Mouse (Mus musculus): ENCODE results near the gene Uba3. TPM values are rescaled to one million over a fixed set of nuclear protein-coding genes. Genes with fewer than 3 reads are reported as not detected.

Uba3 gene
- polyA plus RNA-seq, 1 experiment from 2014 or later: 88.0 TPM

DNA sequence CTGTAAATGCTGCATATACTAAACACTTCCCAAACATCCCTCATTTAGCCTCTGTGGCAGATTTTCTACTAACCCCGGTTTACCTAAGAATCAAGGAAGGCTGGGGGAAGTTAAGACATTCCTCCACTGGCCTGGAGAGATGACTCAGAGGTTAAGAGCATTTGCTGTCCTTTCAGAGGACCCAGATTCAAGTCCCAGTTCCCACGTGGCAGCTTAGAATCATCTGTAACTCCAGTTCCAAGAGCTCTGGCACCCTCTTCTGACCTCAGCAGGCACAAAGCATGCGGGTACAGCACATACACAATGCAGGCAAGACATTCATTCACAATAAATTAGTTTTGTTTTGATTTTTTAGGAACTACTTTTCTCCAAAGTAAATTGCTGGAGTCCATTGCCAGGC, 3.8 kb upstream of the Uba3 start:
- H3K27ac ChIP-seq (replicated peaks): no peak overlapping the region
- H3K4me1 ChIP-seq (replicated peaks): peaks cover 43% of the 10 kb centered on the region
- H3K27me3 ChIP-seq: no peaks in the 10 kb centered on the region
- ATAC-seq (ENCODE audit: low read depth): no peak
- no peaks in the 10 kb centered on the region for H3K36me3 ChIP-seq
- H3K9me3 ChIP-seq: no peaks in the 10 kb centered on the region
- H3K9ac ChIP-seq: no peak overlapping the region
- H3K4me2 ChIP-seq: no peak overlapping the region
- 47% methylated on average over 3 of the region's 3 CpGs for WGBS
- no peak overlapping the region for H3K4me3 ChIP-seq

GRCm38 (mm10) chr6:97208406-97208805, 3.0 kb upstream of the Uba3 start:
- Histone ChIP-seq H3K4me3 (no peak overlapping the region), H3K27ac (replicated peaks) (no peak overlapping the region; the same call in 1 of the 2 replicates), H3K36me3 (no peaks in the 10 kb centered on the region), H3K4me1 (replicated peaks) (peaks cover 41% of the 10 kb centered on the region), H3K4me2 (no peak overlapping the region), H3K9me3 (no peaks in the 10 kb centered on the region), H3K27me3 (no peaks in the 10 kb centered on the region), H3K9ac (no peak overlapping the region)
- WGBS: 37% methylated on average over 3 of the region's 3 CpGs
- no peak for ATAC-seq (ENCODE audit: low read depth)

GRCm38 (mm10) chr6:97207085-97207484, 1.6 kb upstream of the Uba3 start:
- H3K4me2 ChIP-seq: no peak overlapping the region
- ATAC-seq (ENCODE audit: low read depth): no peak

DNA sequence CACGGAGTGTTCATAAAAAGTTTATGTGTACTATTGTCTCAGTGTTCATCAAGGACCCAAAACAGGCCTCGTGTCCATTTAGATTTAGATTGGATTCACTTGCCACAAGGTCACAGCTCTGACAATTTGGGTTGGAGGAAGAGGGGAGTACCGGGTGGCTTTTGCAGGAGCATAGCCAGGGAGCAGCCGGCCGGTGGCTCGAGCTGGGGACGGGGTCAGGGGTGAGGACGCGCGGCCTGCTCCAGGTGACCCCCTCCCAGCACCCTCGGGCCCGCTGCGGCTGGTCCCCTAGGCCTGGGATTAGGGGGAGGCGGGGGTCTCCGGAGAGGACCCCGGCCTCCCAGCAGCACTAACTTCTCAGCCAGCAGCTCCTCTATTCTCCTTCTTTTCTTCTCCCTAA, 495 bp downstream of the Uba3 start:
- peak; percentile 58 for ATAC-seq (ENCODE audit: low read depth)
- no peaks in the 10 kb centered on the region for H3K36me3 ChIP-seq
- H3K4me2 ChIP-seq: peak overlapping the region; percentile 56
- peaks cover 16% of the 10 kb centered on the region for H3K4me1 ChIP-seq (replicated peaks)
- H3K27me3 ChIP-seq: no peaks in the 10 kb centered on the region
- peak overlapping the region; percentile 72 for H3K4me3 ChIP-seq
- 0% methylated on average over 16 of the region's 16 CpGs for WGBS
- peak overlapping the region; percentile 94 for H3K9ac ChIP-seq
- H3K27ac ChIP-seq (replicated peaks): peak overlapping the region; percentile 93
- H3K9me3 ChIP-seq: no peaks in the 10 kb centered on the region

More at GRCm38 (mm10) chr6:97207085-97207484, 1.6 kb upstream of the Uba3 start:
- Histone ChIP-seq H3K4me3 (no peak overlapping the region), H3K27me3 (no peaks in the 10 kb centered on the region), H3K27ac (replicated peaks) (no peak overlapping the region), H3K4me1 (replicated peaks) (peaks cover 30% of the 10 kb centered on the region), H3K36me3 (no peaks in the 10 kb centered on the region), H3K9me3 (no peaks in the 10 kb centered on the region), H3K9ac (no peak overlapping the region)
- WGBS: 85% methylated on average over 4 of the region's 4 CpGs

- no peak for ATAC-seq (ENCODE audit: low read depth)
- Histone ChIP-seq H3K4me2 (peak overlapping the region; percentile 56), H3K9ac (peak overlapping the region; percentile 94), H3K9me3 (no peaks in the 10 kb centered on the region), H3K4me3 (peak overlapping the region; percentile 72), H3K27ac (replicated peaks) (no peak overlapping the region), H3K36me3 (no peaks in the 10 kb centered on the region), H3K4me1 (replicated peaks) (peaks cover 13% of the 10 kb centered on the region), H3K27me3 (no peaks in the 10 kb centered on the region)
- WGBS: 17% methylated on average over 9 of the region's 9 CpGs
Observed at GRCm38 (mm10) chr6:97204252-97204869, 1.1 kb downstream of the Uba3 start.

- no peak overlapping the region for H3K9ac ChIP-seq
- peaks cover 13% of the 10 kb centered on the region for H3K4me1 ChIP-seq (replicated peaks)
- H3K4me2 ChIP-seq: no peak overlapping the region
- WGBS: 93% methylated on average over 3 of the region's 3 CpGs
- H3K4me3 ChIP-seq: no peak overlapping the region
- H3K36me3 ChIP-seq: peaks cover 6% of the 10 kb centered on the region
- no peaks in the 10 kb centered on the region for H3K9me3 ChIP-seq
- no peaks in the 10 kb centered on the region for H3K27me3 ChIP-seq
- ATAC-seq (ENCODE audit: low read depth): no peak
- no peak overlapping the region for H3K27ac ChIP-seq (replicated peaks)
Observed at GRCm38 (mm10) chr6:97202477-97202876, 3.0 kb downstream of the Uba3 start.

GRCm38 (mm10) chr6:97200437-97200836, 5.0 kb downstream of the Uba3 start:
- Histone ChIP-seq H3K4me2 (no peak overlapping the region), H3K27me3 (no peaks in the 10 kb centered on the region), H3K4me3 (no peak overlapping the region), H3K4me1 (replicated peaks) (peaks cover 13% of the 10 kb centered on the region), H3K27ac (replicated peaks) (no peak overlapping the region), H3K9me3 (no peaks in the 10 kb centered on the region), H3K36me3 (peaks cover 26% of the 10 kb centered on the region), H3K9ac (no peak overlapping the region)
- WGBS: 36% methylated on average over 3 of the region's 3 CpGs
- ATAC-seq (ENCODE audit: low read depth): no peak

DNA sequence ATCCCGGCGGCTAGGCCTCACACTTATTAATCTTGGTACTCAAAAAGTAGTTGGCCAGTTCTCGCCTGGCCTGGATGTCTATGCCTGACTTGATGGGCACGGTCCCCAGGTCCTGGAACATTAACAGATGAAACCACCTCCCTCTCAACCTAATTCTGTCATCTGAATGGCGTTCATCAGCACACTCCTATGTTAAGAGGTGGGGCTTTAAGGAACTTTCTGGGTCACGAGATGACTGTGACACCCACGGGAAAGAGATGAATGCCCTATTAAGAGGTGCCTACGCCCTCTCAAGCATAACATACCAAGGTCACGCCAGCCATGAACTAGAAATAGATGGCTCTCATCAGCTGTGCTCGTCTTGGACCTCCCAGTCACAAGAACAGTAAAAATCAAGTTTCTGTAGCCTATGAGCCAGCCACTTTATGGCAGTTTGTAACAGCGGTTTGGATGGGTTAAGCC, 26.0 kb downstream of the Uba3 start:
- Histone ChIP-seq H3K36me3 (peaks cover 23% of the 10 kb centered on the region), H3K9me3 (no peaks in the 10 kb centered on the region), H3K27me3 (no peaks in the 10 kb centered on the region), H3K4me3 (peak overlapping the region; percentile 83), H3K9ac (peak overlapping the region; percentile 92), H3K4me2 (peak overlapping the region; percentile 62), H3K27ac (replicated peaks) (peak overlapping the region; percentile 91), H3K4me1 (replicated peaks) (peaks cover 35% of the 10 kb centered on the region)
- peak; percentile 64; the same call in 1 of the 2 replicates for ATAC-seq (ENCODE audit: low read depth)
- WGBS: 9% methylated on average over 11 of the region's 11 CpGs

DNA sequence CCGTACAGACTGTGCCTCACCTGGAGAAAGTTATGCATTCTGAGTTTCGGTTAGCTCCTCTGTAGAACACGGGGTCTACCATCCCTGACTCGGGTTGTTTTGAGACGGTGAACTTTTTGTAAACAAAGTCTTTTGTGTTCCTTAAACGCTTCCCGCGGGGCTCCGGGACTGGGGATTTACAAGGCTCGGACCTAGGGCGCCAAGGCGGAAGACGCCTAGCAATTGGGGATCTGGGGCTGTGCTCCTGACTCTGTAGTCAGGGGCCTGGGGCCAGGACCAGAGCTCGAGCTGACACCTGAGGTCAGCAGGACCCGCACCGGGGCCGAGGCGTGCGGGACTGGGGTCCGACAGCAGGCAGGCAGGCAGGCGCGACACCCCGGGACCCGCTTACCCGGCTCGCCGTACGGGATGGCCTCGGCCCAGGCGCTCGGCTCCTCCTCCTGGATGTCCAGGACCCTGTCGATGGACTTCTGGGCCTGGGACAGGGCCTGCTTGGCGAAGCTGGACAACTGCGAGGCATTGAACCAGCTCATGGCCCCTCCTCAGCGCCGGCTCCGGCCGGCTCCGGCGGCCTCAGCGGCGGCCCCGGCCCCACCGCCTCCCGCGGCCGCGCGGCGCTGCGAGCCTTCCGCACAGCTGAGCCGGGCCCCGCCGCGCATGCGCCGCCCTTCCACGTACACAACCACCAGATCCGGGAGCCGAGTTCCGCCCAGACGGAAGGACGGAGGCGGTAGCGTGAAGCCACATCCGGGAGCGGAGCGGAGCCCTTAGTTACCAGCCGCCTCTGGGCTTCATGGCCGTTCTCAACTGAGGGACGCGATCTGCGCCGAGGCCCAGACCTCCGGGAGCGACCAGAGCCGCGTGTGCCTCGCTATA, 26.7 kb downstream of the Uba3 start, which contains the start of gene Tmf1:
Gene Tmf1 (minus strand): TSS at position 632 of the 876 bp plus-strand sequence.
- H3K36me3 ChIP-seq: peaks cover 20% of the 10 kb centered on the region
- H3K27me3 ChIP-seq: no peaks in the 10 kb centered on the region
- WGBS: under 1% methylated on average over 79 of the region's 80 CpGs
- no peaks in the 10 kb centered on the region for H3K9me3 ChIP-seq
- ATAC-seq (ENCODE audit: low read depth): peak; percentile 98
- H3K4me2 ChIP-seq: peak within 1 kb of the TSS; percentile 62
- peak within 1 kb of the TSS; percentile 83 for H3K4me3 ChIP-seq
- peak within 1 kb of the TSS; percentile 92 for H3K9ac ChIP-seq
- H3K27ac ChIP-seq (replicated peaks): peak within 1 kb of the TSS; percentile 91
- H3K4me1 ChIP-seq (replicated peaks): peaks cover 35% of the 10 kb centered on the region

GRCm38 (mm10) chr6:97175716-97176115, 29.7 kb downstream of the Uba3 start:
- Histone ChIP-seq H3K9ac (no peak overlapping the region), H3K27me3 (no peaks in the 10 kb centered on the region), H3K4me1 (replicated peaks) (peaks cover 35% of the 10 kb centered on the region), H3K27ac (replicated peaks) (no peak overlapping the region), H3K9me3 (no peaks in the 10 kb centered on the region), H3K36me3 (peaks cover 35% of the 10 kb centered on the region), H3K4me3 (no peak overlapping the region), H3K4me2 (no peak overlapping the region)
- ATAC-seq (ENCODE audit: low read depth): no peak
- 70% methylated on average over 11 of the region's 11 CpGs for WGBS

GRCm38 (mm10) chr6:97150156-97150555, 55.3 kb downstream of the Uba3 start:
- Histone ChIP-seq H3K27ac (replicated peaks) (no peak overlapping the region), H3K4me2 (no peak overlapping the region), H3K9me3 (no peaks in the 10 kb centered on the region), H3K9ac (no peak overlapping the region), H3K36me3 (0 out of 2 replicates have a peak, but pooled peaks cover 7% of the 10 kb centered on the region), H3K4me3 (no peak overlapping the region), H3K27me3 (no peaks in the 10 kb centered on the region), H3K4me1 (replicated peaks) (peaks cover 29% of the 10 kb centered on the region)
- 84% methylated on average over 6 of the region's 6 CpGs for WGBS
- ATAC-seq (ENCODE audit: low read depth): no peak

DNA sequence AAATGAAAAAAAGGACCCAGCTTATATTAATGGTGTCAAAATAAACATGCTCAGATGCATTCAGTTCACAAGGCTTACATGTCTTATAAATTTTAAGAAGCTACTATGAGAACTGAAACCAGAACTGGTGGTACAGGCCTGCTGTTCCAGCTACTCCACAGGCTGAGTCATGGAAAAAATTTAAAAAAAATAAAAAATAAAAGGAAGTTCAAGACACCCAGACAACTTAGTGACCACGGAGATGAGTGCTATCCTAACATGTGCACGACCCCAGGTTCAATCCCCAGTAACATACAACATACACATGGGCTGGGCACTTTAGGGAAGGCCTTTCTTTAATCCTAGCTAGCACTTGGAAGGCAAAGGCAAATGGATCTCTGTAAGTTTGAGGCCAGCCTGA, 55.7 kb downstream of the Uba3 start:
- ATAC-seq (ENCODE audit: low read depth): no peak
- no peak overlapping the region for H3K27ac ChIP-seq (replicated peaks)
- 88% methylated on average over 2 of the region's 2 CpGs for WGBS
- H3K4me1 ChIP-seq (replicated peaks): peaks cover 29% of the 10 kb centered on the region
- no peaks in the 10 kb centered on the region for H3K9me3 ChIP-seq
- 0 out of 2 replicates have a peak, but pooled peaks cover 7% of the 10 kb centered on the region for H3K36me3 ChIP-seq
- peak overlapping the region; percentile 95 for H3K4me2 ChIP-seq
- no peaks in the 10 kb centered on the region for H3K27me3 ChIP-seq
- no peak overlapping the region for H3K4me3 ChIP-seq
- no peak overlapping the region for H3K9ac ChIP-seq

All from neural tube, embryonic 13.5 days (tissue).